Mouse (Mus musculus): Measurements from ENCODE around the gene Hdac11.

Hdac11 gene

DNA sequence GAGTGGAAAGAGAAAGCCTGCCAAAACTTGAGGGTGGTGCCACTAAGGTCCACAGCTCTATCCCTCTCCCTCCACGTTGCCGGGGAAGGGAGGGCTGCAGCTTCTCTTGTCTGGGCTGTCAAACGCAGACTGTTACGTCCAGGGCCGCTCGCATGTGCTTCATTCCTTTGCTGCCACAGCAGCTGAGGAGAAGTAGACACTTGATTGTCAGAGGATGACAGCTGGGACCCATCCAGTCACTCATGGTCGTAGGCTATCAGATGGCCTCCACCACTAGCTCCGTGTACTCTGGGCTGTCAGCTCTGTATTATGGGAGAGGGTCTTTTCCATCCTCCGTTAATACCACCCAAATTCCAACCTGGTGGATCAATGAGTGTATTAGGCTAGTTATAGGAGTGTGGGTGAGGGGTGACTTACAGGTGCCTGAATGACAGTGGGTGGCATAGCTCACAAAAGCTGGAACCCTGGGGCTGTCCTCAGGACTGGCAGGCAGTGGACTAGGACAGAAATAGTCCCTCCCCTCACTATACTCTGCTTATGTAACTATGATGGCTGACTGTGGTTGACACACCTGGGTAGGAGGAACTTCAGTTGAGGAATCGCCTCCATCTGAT is 19.0 kb upstream of the Hdac11 start:
- in situ Hi-C loops (cut with MboI), result loop anchor here (25.0 kb wide), 1 partner anchor 325 kb away; no protein-coding TSS in a partner anchor

DNA sequence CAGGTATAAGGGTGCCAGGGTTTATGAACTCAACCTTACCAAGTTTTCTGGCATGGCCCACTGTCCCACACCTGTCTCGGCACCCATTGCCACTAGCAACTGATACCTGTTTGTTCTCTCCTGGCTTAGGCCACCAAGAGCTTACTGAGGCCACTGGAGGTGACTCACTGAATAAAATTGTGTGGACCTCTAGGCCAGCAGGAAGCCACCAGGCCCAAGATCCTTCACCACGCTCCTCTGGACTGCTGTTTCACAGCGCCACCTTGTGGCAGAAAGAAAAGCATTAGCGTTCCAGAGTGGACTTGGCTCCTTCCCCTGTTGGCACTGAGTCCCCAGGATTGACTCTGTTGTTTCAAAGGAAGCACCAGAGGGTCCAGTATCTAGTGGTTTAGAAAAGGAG is 16.6 kb upstream of the Hdac11 start:
- in situ Hi-C loops (cut with MboI), result loop anchor here (25.0 kb wide), 1 partner anchor 328 kb away; no protein-coding TSS in a partner anchor

DNA sequence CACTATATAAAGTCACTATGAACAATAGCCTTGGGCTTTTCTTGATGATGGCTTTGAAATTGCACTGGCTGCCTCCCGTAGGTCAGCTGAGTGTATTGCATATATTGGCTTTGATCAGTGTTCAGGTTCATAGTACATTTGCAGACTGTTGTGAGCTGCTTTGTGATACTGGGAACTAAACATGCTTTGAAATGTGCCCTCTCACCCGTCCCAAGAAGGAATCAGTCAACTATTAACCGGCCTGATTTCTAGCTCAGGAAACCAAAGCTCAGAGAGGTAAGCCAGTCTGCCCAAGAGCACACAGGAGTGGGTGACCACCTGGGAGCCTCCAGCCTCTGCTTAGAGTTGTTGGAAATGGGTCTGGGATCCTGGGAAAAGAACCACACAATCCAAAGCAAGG is 11.4 kb upstream of the Hdac11 start:
- in situ Hi-C loops (cut with MboI), result loop anchor here (25.0 kb wide), 1 partner anchor 333 kb away; no protein-coding TSS in a partner anchor

DNA sequence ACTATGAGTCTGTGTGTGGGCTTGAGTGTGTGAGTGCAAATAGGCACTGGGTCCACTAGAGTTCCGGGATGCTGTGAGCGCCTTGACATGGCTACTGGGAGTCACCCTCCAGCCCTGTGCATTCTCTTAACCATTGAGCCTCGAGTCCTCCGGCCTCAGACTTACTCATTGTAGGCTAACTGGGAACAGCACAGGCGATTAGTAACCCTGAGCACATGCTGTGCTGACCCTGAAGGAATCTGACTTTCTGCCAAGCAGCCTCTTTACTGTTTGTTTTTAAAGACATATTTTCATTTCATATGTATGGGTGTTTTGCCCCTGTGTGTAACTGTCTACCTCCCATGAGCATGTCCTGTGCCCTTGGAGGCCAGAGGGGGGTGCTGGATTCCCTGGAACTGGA is 10.9 kb upstream of the Hdac11 start:
- in situ Hi-C loops (cut with MboI), result loop anchor here (25.0 kb wide), 1 partner anchor 333 kb away; no protein-coding TSS in a partner anchor

DNA sequence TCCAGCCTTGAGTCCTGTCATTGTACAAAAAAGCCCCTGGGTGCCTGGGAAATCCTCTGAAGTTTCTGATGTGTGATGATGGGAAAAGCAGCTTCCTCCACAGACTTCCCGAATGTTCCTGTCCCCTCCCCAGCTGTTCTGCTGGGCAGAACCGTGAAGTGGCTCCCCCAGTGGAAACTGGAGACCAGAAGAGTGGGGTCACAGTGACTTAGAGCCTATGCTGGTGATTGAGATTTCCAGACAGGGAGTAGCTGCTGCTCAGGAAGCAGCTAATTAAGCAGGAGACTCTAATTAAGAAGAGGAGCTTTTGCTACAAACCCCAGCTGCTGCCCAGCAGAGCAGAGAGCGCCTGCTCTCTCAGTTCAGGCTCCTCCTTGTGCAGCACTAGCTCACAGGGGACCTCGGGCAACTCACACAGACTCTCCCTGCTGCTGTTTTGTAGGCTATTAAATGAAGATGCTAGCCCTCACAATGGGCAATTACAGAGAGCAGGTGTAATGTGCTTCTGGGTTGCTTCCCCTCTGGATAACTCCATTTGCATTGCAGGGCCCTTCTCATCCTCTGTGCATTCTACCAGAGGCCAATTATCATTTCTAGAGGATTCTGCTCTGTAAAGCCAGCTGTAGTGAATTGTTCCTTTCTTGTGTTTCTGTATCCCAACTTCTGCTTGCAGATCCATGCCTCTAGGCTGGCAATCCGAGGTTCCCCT is 9.9 kb upstream of the Hdac11 start:
- in situ Hi-C loops (cut with MboI), result loop anchor here (25.0 kb wide), 1 partner anchor 334 kb away; no protein-coding TSS in a partner anchor

DNA sequence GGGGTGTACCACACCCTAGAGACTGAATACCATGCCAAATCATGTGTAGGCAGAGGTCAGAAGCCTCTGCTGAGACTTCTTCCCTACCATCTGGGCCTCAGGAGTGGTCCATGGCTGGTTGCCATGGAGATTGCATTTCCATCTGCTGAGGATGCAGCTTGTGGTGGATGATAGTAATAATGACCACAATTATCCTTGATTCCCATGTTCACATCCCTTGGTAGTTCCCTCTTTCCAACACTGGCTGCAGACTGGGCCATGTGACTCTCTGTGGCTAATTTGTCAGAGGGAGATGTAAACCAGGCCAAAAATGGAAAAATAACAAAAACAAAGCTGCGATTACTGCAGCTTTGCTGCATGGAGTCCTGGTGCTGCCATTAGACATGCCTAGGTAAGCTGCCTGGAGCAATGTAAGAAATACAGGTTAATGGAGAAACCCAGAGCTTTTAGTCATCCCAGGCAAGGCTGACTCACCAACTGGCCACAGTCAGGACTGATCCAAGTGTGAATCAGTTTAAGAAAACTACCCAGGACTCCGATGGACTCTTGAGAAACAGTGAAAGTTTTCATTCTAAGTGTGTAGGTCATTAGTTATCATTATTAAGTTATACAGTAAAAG is 9.2 kb upstream of the Hdac11 start:
- in situ Hi-C loops (cut with MboI), result loop anchor here (25.0 kb wide), 1 partner anchor 335 kb away; no protein-coding TSS in a partner anchor

DNA sequence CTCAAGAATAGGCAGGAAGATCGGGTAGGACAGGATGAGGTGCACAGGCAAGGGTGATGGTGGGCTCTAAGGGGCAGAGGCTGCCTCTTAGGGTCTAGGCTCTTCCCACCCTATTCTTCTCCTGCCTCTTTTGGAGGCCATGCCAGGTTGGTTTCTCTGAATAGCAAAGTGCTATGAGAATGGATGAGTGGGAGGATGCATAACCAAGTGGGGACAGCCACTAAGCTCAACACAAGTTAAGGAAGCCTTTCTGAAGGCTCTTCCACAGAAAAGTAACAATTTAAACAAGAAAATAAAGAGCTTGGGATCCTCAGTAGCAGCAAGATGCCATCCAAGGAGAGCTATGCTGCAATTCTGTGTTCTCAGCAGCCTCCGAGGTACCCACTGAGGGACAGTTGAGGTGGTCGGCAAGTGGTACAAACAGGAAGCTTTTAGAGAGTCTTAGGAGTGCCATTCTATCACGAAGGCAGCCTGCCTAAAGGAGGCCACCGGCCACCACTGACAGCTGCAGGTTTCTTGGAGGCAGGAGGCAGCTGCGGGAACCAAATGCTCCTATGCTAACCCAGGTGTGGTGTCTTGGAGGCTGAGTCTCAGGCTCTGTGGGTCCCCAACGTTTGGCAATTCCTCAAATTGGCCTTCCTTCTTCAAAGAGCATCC is 3.4 kb upstream of the Hdac11 start:
- in situ Hi-C loops (cut with MboI), result no loop called here

DNA sequence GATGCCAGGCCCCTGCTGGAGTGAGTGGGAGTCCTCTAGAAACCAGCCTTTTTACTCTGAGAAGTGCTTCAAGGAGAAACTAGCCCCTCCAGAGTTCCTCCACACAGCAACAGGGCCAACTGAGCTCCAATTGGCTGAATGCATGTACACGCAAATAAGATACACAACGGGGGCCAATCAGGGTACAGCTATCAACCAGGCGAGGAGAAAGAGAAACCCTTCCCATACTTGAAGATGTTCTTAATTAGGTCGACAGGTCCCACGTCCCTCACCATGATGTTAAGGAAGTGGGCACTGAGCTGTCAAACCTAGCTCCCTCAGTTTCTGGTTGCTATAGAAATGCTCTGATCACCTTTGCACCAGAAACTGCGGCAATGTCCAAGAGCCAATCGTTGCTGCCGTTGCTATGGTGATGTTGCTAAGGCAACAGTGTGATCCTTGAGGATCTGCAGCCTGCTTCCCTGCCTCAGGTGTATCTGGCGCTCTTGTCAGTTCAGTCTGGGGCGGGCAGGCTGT is 2.9 kb upstream of the Hdac11 start:
- in situ Hi-C loops (cut with MboI), result no loop called here

DNA sequence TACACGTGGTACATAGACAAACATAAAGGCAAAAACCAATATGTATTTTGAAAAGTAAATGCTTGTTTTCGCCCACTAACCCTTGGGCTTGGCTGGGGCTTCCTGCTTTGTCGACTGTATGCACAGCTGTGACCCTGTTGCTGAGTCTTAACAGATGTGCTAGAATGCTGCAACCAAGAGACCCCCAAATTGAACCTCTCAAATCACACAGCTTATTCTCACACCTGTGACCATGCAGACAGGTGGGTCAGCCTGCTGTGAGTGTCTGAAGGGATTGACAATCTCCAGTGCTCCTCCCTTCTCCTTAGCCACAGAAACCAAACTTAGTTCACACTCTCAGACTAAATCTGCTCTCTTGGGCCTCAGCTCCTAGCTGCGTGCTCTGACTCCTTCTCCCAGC is 1.8 kb upstream of the Hdac11 start:
- in situ Hi-C loops (cut with MboI), result no loop called here

DNA sequence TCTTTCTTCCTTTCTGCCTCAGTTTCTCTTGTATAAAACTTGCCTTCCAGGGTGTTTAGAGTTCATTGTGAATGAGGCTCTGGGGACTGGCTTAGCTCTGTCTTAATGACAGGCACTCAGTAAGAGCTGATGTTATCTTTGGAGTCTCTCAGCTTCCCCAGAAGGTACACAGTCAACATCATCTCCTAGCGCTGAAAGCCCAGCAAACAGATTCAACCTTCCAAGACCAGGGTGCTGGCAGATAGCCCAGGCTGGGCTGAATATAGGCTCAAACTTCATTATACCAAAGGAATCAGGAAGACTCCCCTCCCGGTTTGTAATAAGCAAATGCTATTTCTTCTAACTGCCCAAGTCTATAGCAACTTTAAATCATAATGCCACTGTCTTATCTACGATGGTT is 1.2 kb upstream of the Hdac11 start:
- in situ Hi-C loops (cut with MboI), result no loop called here

DNA sequence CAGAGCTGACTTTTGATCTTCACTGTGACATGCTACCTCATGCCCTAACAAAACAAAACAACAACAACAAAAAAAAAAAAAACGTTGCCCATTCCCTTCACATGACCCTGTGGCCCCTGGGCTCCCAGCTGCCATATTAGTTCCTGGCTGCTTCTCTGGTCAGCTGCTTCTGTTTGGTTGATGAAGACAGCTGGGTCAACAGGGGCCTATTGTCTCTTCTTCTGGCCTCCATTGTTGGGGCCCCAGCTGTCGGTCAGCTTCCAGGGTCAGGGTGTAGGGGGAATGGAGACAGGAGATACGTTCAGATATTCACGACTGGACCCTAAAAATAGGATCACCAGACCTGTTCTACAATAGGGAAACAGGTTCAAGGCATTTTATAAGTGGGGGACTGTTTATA is 403 bp upstream of the Hdac11 start:
- in situ Hi-C loops (cut with MboI), result no loop called here

DNA sequence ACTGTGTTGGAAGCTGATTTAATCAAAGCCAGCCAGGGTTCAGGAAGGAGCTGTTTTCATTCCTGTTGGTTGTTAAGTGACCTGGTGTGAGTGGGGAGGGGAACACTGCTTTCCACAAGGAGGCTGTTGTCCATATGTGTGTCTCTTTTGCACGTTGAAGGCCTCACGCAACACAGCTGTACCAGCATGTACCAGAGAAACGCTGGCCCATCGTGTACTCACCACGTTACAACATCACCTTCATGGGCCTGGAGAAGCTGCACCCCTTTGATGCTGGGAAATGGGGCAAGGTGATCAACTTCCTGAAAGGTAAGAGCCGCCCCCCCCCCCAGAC is 739 bp downstream of the Hdac11 start:
- in situ Hi-C loops (cut with MboI), result no loop called here

DNA sequence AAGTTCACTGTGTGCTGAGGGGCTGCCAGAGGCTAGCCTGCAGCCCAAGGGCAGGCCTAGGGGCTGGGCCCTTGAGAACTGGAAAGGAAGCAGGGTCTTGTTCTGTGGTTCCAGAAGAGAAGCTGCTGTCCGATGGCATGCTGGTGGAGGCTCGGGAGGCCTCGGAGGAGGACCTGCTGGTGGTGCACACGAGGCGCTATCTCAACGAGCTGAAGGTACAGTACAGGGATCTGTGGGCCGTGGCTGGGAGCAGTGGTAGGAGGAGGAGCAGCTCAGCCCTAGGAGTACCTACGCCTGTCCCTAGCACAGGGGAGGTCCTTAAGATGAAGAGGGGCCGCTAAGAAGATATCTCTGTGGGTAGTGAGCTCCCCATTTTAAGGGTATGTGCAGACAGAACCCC is 2.6 kb downstream of the Hdac11 start:
- in situ Hi-C loops (cut with MboI), result no loop called here

DNA sequence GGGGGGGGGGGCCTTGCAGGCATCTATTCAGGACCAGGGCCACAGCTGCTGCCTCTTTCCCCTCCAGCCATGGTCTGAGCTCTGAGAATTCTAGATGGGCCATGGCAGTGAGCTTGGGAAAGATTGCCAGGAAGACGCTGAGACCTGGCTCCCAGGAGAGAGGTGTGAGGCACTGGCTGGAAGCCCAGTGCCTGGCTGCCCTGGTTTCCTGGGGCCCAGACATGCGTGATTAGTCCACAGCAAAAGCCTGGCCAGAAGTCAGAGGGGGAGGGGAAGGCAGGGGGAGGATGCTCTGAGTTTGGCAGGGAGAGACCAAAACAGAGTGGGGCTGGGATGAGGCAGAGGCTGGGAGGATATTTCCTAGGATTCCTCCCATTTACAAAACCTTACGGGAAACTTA is 3.9 kb downstream of the Hdac11 start:
- in situ Hi-C loops (cut with MboI), result no loop called here

DNA sequence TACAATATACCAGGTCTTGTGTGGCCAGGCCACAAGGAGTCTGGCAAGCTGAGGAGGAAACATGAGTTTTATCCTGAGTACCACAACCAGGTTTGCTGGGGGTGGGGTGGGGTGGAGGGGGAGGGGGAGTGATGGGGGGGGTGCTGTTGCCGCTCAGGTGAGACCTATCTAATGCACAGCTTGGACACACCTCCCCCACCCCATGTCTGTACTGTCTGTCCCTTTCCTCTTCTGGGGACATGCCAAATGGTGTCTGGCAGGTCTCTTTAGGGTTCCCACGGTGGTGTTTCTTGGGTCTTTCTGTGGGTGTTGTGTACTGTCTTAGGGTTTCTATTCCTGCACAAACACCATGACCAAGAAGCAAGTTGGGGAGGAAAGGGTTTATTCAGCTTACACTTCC is 4.5 kb downstream of the Hdac11 start:
- in situ Hi-C loops (cut with MboI), result no loop called here

DNA sequence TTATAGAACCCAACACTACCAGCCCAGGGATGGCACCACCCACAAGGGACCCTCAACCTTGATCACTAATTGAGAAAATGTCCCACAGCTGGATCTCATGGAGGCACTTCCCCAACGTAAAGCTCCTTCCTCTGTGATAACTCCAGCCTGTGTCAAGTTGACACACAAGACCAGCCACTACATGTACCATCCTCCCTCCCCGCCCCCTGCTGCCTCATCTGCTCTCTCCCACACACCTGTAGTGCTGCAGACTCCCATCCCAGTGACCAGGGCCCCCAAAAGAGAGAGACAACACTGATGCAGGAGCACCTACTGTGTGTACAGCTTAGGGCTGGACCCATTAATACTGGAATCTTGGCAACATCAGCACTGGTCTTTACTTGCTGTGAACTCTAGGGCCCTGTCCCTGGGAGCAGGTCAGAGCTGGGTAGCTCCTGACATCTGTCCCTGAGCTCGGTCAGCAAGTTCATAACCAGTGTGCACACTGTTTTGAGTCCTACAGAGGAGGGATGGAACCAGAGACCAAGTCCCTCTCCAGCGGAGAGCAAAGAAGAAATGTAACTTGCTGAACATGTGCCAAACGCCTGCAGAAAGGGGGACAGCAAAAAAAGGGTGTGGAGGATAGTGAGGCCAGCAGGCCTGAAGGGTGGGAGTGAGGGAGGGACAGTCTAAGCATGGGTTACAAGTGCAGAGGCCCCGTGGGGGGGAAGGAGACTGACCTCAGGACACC is 5.2 kb downstream of the Hdac11 start:
- in situ Hi-C loops (cut with MboI), result no loop called here

DNA sequence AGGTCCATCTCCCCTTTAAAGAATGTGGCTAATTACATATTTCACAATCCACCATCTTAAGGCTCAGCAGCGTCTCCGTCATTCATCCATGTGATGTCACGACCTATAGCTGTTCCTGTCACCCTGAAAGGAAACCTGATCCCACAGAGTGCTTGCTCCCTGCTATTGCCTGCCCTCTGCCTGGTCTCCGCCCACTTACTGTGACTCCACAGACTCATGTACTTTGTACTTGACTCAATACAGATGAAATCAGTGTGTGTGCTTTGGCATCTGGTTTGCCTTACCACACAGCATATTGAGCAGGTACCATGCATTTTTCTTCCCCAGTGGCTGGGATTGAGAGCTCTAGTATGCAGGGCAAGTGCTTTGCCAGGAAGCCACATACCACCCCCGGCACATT is 5.8 kb downstream of the Hdac11 start:
- in situ Hi-C loops (cut with MboI), result no loop called here

DNA sequence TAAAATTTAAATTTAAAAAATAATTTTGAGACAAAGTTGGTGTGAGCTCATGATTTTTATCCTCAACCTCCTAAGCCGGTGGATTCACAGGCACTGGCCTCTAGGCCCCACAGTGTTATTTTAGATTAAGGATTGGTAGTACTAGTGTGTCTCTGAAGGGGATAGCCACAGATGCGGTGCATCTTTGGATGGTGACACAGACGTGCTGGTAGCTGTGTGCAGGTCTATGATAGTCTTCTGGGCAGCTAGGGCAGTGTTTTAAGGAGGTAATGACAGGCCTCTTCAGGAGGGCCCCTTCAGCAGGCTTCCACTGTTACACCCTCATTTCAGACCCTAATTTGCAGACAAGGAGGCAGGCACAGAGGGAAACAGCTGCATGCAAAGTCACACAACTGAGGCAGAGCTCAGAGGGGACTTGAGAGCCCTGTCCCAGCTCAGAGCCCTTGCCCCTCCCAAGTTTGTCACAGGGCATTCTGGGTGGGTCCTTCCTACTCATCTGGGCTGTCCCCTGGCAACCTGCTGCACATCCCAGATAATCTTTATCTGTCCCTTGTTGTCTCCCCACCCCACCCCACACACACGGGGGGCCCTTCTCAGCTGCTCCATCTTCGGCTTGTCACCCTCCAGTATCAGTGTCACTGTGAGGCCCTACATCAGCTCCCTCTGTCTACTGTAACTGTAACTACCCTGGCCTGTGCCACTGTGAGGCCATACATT is 6.9 kb downstream of the Hdac11 start:
- in situ Hi-C loops (cut with MboI), result no loop called here

DNA sequence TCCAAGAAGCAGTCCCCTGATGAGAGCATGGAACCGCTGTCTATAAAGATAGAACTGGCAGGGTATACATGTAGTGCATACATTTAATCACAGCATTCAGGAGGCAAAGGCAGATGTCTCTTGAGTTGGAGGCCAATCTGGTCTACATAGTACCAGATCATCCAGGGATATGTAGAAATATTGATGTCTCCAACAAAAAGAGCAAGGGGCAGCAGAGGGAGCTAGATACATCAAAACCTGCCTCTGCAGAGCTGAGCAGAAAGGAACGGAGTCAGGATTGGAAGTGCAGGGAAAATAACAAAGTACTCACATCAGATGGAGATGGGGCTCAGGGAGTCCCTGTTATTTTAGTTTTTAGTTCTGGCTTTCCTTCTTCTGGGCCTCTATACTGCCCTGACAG is 8.1 kb downstream of the Hdac11 start:
- in situ Hi-C loops (cut with MboI), result no loop called here

DNA sequence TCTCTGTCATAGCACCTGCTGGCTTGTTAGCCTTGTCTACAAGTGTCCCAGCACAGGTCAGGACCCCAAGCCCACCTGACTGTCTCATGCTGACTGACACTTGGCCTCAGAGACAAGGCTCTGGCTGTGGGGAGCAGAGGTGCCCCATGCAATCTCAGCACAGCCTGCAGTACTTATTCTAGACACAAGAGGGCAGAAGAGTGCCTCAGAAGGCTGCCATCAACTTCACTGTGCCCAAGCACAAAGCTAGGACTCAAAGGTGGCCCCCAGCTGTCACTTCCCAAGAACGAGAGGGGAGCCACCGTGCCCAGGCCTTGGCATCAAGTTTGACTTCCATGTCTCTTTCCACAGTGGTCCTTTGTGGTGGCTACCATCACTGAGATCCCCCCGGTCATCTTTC is 8.7 kb downstream of the Hdac11 start:
- in situ Hi-C loops (cut with MboI), result no loop called here

DNA sequence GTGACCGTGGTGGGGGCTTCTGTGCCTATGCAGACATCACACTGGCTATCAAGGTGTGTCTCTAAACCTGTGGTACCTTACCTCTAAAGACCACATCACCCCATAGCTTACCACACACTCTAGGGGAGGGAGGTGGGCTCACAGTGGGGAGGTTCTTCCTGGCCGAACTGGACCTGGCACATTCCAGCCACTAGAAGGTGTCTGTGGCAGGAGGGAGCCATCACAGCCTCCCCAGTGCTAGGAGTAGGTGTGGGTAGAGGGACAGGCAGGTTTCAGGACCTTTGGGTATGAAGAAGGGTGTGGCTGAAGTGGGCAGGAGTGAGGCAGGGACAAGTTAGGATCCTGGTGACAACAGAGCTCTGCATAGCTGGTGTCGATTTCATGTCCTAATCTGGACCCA is 11.4 kb downstream of the Hdac11 start:
- in situ Hi-C loops (cut with MboI), result no loop called here
